Mouse (Mus musculus) CH12.LX (cell line): Measurements from ENCODE around the gene B3gnt7. TPM values are rescaled to one million over a fixed set of nuclear protein-coding genes. Genes with fewer than 3 reads are reported as not detected.

Experiments
- DNase-seq: peaks from one replicate; pipeline ENCODE4 v3.0.0-alpha.2; 2013; ENCODE audit errors: extremely low read depth
- H3K27ac ChIP-seq: 2 replicates; pipeline ENCODE4 v1.5.1; 2012; ENCODE audit warnings: low read depth, mild to moderate bottlenecking, control low read depth, moderate library complexity; ENCODE audit not compliant: insufficient read depth
- H3K27me3 ChIP-seq: replicated peaks from 2 replicates; pipeline ENCODE3; 2012; ENCODE audit warnings: inconsistent platforms
- H3K36me3 ChIP-seq, 2 experiments: replicated peaks in 1 of 2; 2 replicates each; pipeline versions ENCODE3 to v1.6.1; 2012; ENCODE audit warnings: inconsistent platforms in 1 of 2, low read length in 1 of 2, mild to moderate bottlenecking in 1 of 2, mixed read lengths in 1 of 2, moderate library complexity in 1 of 2; ENCODE audit not compliant: control insufficient read depth in 1 of 2, insufficient read depth in 1 of 2
- H3K4me1 ChIP-seq, 2 experiments: 2 replicates each; pipeline ENCODE4 v1.6.1; 2012; ENCODE audit warnings: inconsistent platforms in 1 of 2, moderate library complexity in 1 of 2; ENCODE audit not compliant: insufficient read depth in 2 of 2, control insufficient read depth in 1 of 2
- H3K4me2 ChIP-seq: 2 replicates; pipeline ENCODE4 v1.6.1; 2012; ENCODE audit warnings: low read depth, mild to moderate bottlenecking, control low read depth; ENCODE audit not compliant: poor library complexity, insufficient read depth, severe bottlenecking
- H3K4me3 ChIP-seq, 3 experiments: fragments of 150-350 bp in 1 of 3; sonication (generic) in 1 of 3; replicated peaks in 1 of 3; 2 replicates each; pipeline versions ENCODE3 to v1.5.1; 2011 to 2012; ENCODE audit warnings: low read depth in 2 of 3, low read length in 2 of 3, mild to moderate bottlenecking in 2 of 3, moderate library complexity in 2 of 3, control low read depth in 1 of 3, improper control_type of control experiment in 1 of 3, inconsistent platforms in 1 of 3, mixed read lengths in 1 of 3; ENCODE audit not compliant: poor library complexity in 1 of 3
- H3K79me2 ChIP-seq: replicated peaks from 2 replicates; pipeline ENCODE4 v1.6.1; 2012; ENCODE audit warnings: mild to moderate bottlenecking, moderate library complexity; ENCODE audit not compliant: control insufficient read depth, poor library complexity, insufficient read depth, severe bottlenecking; ENCODE audit errors: extremely low read depth
- H3K9ac ChIP-seq: 2 replicates; pipeline ENCODE4 v1.6.1; 2012; ENCODE audit warnings: low read depth, mild to moderate bottlenecking, control low read depth, moderate library complexity; ENCODE audit not compliant: insufficient read depth
- H3K9me3 ChIP-seq: replicated peaks from 2 replicates; pipeline ENCODE3; 2012; ENCODE audit warnings: low read length, inconsistent platforms, mixed read lengths
- BHLHE40 ChIP-seq: IDR thresholded peaks from 2 replicates; pipeline ENCODE4 v1.6.1; 2011; ENCODE audit warnings: mild to moderate bottlenecking, low read depth, low read length, improper control_type of control experiment
- CTCF ChIP-seq, 2 experiments: IDR thresholded peaks in 1 of 2; conservative IDR thresholded peaks in 1 of 2; 2 replicates each; pipeline ENCODE4 v1.5.1; 2011 to 2012; ENCODE audit warnings: low read depth in 2 of 2, low read length in 2 of 2, improper control_type of control experiment in 1 of 2, inconsistent platforms in 1 of 2, mild to moderate bottlenecking in 1 of 2, moderate library complexity in 1 of 2
- E2F4 ChIP-seq: IDR thresholded peaks from 2 replicates; pipeline ENCODE4 v1.6.1; 2011; ENCODE audit warnings: low read depth, low read length, improper control_type of control experiment; ENCODE audit not compliant: insufficient replicate concordance
- ELF1 ChIP-seq: IDR thresholded peaks from 2 replicates; pipeline ENCODE4 v1.6.1; 2014; ENCODE audit warnings: low read depth, mild to moderate bottlenecking, inconsistent platforms, low read length, improper control_type of control experiment
- HCFC1 ChIP-seq: IDR thresholded peaks from 2 replicates; pipeline ENCODE4 v1.6.1; 2012; ENCODE audit warnings: low read depth, mild to moderate bottlenecking, inconsistent platforms, low read length, improper control_type of control experiment
- KAT2A ChIP-seq: IDR thresholded peaks from 2 replicates; pipeline ENCODE4 v1.6.1; 2012; ENCODE audit warnings: low read length, improper control_type of control experiment, inconsistent platforms; ENCODE audit not compliant: insufficient replicate concordance
- MAFK ChIP-seq: IDR thresholded peaks from 2 replicates; pipeline ENCODE4 v1.6.1; 2011; ENCODE audit warnings: low read length, improper control_type of control experiment; ENCODE audit not compliant: insufficient replicate concordance
- MAZ ChIP-seq: IDR thresholded peaks from 2 replicates; pipeline ENCODE4 v1.6.1; 2012; ENCODE audit warnings: low read depth, mild to moderate bottlenecking, inconsistent platforms, low read length, improper control_type of control experiment, moderate library complexity
- MXI1 ChIP-seq: IDR thresholded peaks from 2 replicates; pipeline ENCODE4 v1.6.1; 2011; ENCODE audit warnings: mild to moderate bottlenecking, low read depth, low read length, improper control_type of control experiment
- MYC ChIP-seq: IDR thresholded peaks from 2 replicates; pipeline ENCODE4 v1.6.1; 2011; ENCODE audit warnings: low read depth, mild to moderate bottlenecking, improper control_type of control experiment, low read length
- NELFE ChIP-seq: IDR thresholded peaks from 2 replicates; pipeline ENCODE4 v1.6.1; 2011; ENCODE audit warnings: low read depth, low read length, improper control_type of control experiment
- POLR2A ChIP-seq: IDR thresholded peaks from 2 replicates; pipeline ENCODE4 v1.6.1; 2011; ENCODE audit warnings: low read depth, mild to moderate bottlenecking, improper control_type of control experiment, low read length
- RCOR1 ChIP-seq: conservative IDR thresholded peaks from 2 replicates; pipeline ENCODE4 v1.6.1; 2012; ENCODE audit warnings: low read depth, mild to moderate bottlenecking, inconsistent platforms, low read length, improper control_type of control experiment
- SIN3A ChIP-seq: IDR thresholded peaks from 2 replicates; pipeline ENCODE4 v1.6.1; 2012; ENCODE audit warnings: low read length, improper control_type of control experiment, inconsistent platforms
- TBP ChIP-seq: conservative IDR thresholded peaks from 2 replicates; pipeline ENCODE4 v1.6.1; 2011; ENCODE audit warnings: low read depth, low read length, improper control_type of control experiment
- USF1 ChIP-seq: IDR thresholded peaks from 2 replicates; pipeline ENCODE4 v1.6.1; 2014; ENCODE audit warnings: low read depth, mild to moderate bottlenecking, inconsistent platforms, low read length, improper control_type of control experiment
- USF2 ChIP-seq: conservative IDR thresholded peaks from 2 replicates; pipeline ENCODE4 v1.6.1; 2011; ENCODE audit warnings: low read depth, low read length, improper control_type of control experiment
- ZC3H11A ChIP-seq: IDR thresholded peaks from 2 replicates; pipeline ENCODE4 v1.6.1; 2012; ENCODE audit warnings: low read depth, mild to moderate bottlenecking, inconsistent platforms, low read length, improper control_type of control experiment
- ZKSCAN1 ChIP-seq: IDR thresholded peaks from 2 replicates; pipeline ENCODE4 v1.6.1; 2012; ENCODE audit warnings: low read depth, inconsistent platforms, low read length, improper control_type of control experiment, borderline replicate concordance
- ZMIZ1 ChIP-seq: IDR thresholded peaks from 2 replicates; pipeline ENCODE4 v1.6.1; 2012; ENCODE audit warnings: low read depth, mild to moderate bottlenecking, inconsistent platforms, low read length, improper control_type of control experiment
- ZNF384 ChIP-seq: IDR thresholded peaks from 2 replicates; pipeline ENCODE4 v1.6.1; 2012; ENCODE audit warnings: low read depth, low read length, improper control_type of control experiment, inconsistent platforms
- dilution Hi-C: fragments of 300-500 bp; cut with MboI; formaldehyde crosslinking; loops from 2 replicates; pipeline ENCODE4 v1.14.3; 2020; ENCODE audit warnings: low sequenced_read_pairs; ENCODE audit not compliant: extremely low pct_unique_long_range_greater_than_20kb, extremely low pct_ligation_motif_present
- in situ Hi-C: fragments of 300-500 bp; cut with MboI; formaldehyde crosslinking; loops from 3 replicates; pipeline ENCODE4 v1.14.3; 2019; ENCODE audit warnings: low sequenced_read_pairs, low pct_ligation_motif_present, low pct_unique_long_range_greater_than_20kb, mixed read lengths
- polyA plus RNA-seq: library from polyadenylated mRNA; unstranded; fragments of >175 nt; gene quantifications from 2 replicates; pipeline ENCODE4 v1.2.1, GENCODE M21; 2012; ENCODE audit warnings: low read depth; ENCODE audit not compliant: insufficient read length
- total RNA-seq, 2 experiments: library from RNA; depleted of rRNA; stranded (reverse); fragments of 300-350 nt in 1 of 2; fragments of >200 nt in 1 of 2; gene quantifications; 2 replicates each; pipeline ENCODE4 v1.2.3; 2012 to 2014

The B3gnt7 gene
- total and polyA plus RNA-seq, 3 experiments, result 0.17 TPM; not detected in 2

- H3K9ac ChIP-seq, result no peak overlapping the region
- no peak overlapping the region for H3K27ac ChIP-seq
- no peaks in the 10 kb centered on the region for H3K9me3 ChIP-seq
- H3K4me3 ChIP-seq, result no peak overlapping the region
- DNase-seq, result no peak
- H3K79me2 ChIP-seq, result no peaks in the 10 kb centered on the region
- no peak for TF ChIP-seq USF2
- H3K36me3 ChIP-seq, result no peaks in the 10 kb centered on the region
- dilution Hi-C loops (no loop called here), in situ Hi-C loops (loop anchor here (5.0 kb wide), 1 partner anchor 133 kb away; no protein-coding TSS in a partner anchor)
- no peaks in the 10 kb centered on the region for H3K4me1 ChIP-seq
- H3K4me2 ChIP-seq, result no peak overlapping the region
- no peaks in the 10 kb centered on the region for H3K27me3 ChIP-seq
Measured at GRCm38 (mm10) chr1:86310536-86311310, 8.1 kb downstream of the B3gnt7 start.

DNA sequence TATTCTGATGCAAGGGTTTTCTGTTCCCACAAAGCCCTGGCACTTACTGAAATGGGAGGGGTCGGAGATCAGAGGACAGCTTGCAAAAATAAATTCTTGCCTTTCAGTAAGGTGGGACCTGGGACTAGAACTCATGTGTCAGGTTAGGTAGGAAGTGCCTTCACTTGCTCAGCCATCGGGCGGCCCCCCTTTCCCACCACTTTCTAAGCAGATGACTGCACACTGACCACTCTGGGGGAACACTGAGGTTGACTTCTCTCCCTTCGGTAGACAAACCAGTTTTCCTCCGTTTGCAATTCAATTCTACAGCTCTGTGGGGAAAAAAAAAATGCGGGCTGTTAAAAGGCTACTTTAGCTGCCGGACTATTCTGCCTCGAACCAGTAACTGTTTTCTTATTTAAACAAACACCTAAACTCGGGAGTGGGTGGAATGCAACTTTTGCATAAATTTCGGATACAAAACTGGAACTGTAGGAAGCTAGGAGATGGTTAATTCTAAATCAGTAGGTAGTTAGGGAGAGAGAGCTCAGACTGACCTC lies 8.9 kb downstream of the B3gnt7 start:
- H3K27me3 ChIP-seq, result no peaks in the 10 kb centered on the region
- no peaks in the 10 kb centered on the region for H3K36me3 ChIP-seq
- no peak overlapping the region for H3K4me2 ChIP-seq
- no peaks in the 10 kb centered on the region for H3K79me2 ChIP-seq
- no peak overlapping the region for H3K9ac ChIP-seq
- dilution Hi-C loops, result no loop called here
- DNase-seq, result no peak
- no peak overlapping the region for H3K4me3 ChIP-seq
- in situ Hi-C loops, result loop anchor here (5.0 kb wide), 1 partner anchor 134 kb away; no protein-coding TSS in a partner anchor
- no peaks in the 10 kb centered on the region for H3K9me3 ChIP-seq
- no peak overlapping the region for H3K27ac ChIP-seq
- no peak for TF ChIP-seq ZKSCAN1
- TF ChIP-seq ZNF384, result no peak
- TF ChIP-seq KAT2A, result no peak
- no peak for TF ChIP-seq MAFK
- TF ChIP-seq NELFE, result no peak
- TF ChIP-seq E2F4, result no peak
- no peak for TF ChIP-seq USF2
- TF ChIP-seq BHLHE40, result no peak
- no peak for TF ChIP-seq MXI1
- no peak for TF ChIP-seq POLR2A
- no peak for TF ChIP-seq TBP
- no peaks in the 10 kb centered on the region for H3K4me1 ChIP-seq

DNA sequence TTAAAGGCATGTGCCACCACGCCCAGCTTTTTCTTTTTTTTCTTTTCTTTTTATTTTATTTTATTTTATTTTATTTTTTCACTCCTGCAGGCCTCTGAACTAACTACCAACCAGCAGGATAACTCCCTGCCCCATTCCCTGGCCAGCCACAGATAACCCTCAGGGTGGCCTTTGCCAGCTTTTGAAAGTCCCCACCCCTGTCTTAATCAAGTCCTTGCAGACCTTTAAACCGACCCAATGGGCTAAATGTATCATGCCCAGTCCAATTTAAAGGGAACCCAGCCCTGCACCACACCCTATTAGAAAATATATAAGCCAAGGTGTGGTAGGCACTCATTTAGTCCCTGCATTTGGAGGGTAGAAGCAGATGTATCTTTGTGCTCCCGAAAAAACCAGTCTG lies 9.6 kb downstream of the B3gnt7 start:
- no peak for DNase-seq
- H3K4me2 ChIP-seq, result no peak overlapping the region
- H3K9ac ChIP-seq, result no peak overlapping the region
- no peaks in the 10 kb centered on the region for H3K79me2 ChIP-seq
- dilution Hi-C loops (no loop called here), in situ Hi-C loops (loop anchor here (5.0 kb wide), 1 partner anchor 135 kb away; no protein-coding TSS in a partner anchor)
- H3K27me3 ChIP-seq, result no peaks in the 10 kb centered on the region
- no peak overlapping the region for H3K27ac ChIP-seq
- H3K4me1 ChIP-seq, result no peaks in the 10 kb centered on the region
- no peak overlapping the region for H3K4me3 ChIP-seq
- H3K9me3 ChIP-seq, result no peaks in the 10 kb centered on the region
- H3K36me3 ChIP-seq, result no peaks in the 10 kb centered on the region
- no peak for TF ChIP-seq MAFK
- TF ChIP-seq RCOR1, result no peak
- TF ChIP-seq POLR2A, result no peak
- TF ChIP-seq E2F4, result no peak
- no peak for TF ChIP-seq ZMIZ1
- no peak for TF ChIP-seq SIN3A
- no peak for TF ChIP-seq MYC
- TF ChIP-seq MAZ, result no peak
- TF ChIP-seq ZC3H11A, result no peak
- TF ChIP-seq MXI1, result no peak
- no peak for TF ChIP-seq CTCF (conservative IDR thresholded peaks at IDR 0.05 in 1 of 2, IDR thresholded peaks at IDR 0.05 in 1 of 2; ENCODE audit: low read depth in 2 of 2, low read length in 2 of 2)
- no peak for TF ChIP-seq TBP
- TF ChIP-seq ELF1, result no peak
- no peak for TF ChIP-seq ZNF384
- TF ChIP-seq HCFC1, result no peak
- no peak for TF ChIP-seq NELFE
- TF ChIP-seq USF1, result no peak
